Mouse (Mus musculus) intestine, postnatal 0 days (tissue): Measurements from ENCODE around the gene Nxpe4. TPM values are rescaled to one million over a fixed set of nuclear protein-coding genes. Genes with fewer than 3 reads are reported as not detected.

Experiments
- ATAC-seq: fragments of 200-750 bp; cut with Nextera tagmentation; 2 replicates; pipeline ENCODE4 v1.8.0; 2017; ENCODE audit warnings: mild to moderate bottlenecking, moderate TSS enrichment, moderate library complexity
- H3K27ac ChIP-seq: fragments of 300-500 bp; sonication (generic); 2 replicates; pipeline ENCODE4 v1.5.1; 2014; ENCODE audit warnings: mild to moderate bottlenecking, low read depth, low read length, moderate library complexity
- H3K27me3 ChIP-seq: fragments of 300-500 bp; sonication (generic); replicated peaks from 2 replicates; pipeline ENCODE4 v1.6.1; 2014; ENCODE audit warnings: low read length, mixed read lengths; ENCODE audit not compliant: control insufficient read depth, insufficient read depth
- H3K36me3 ChIP-seq: fragments of 300-500 bp; sonication (generic); 2 replicates; pipeline ENCODE4 v1.6.1; 2014; ENCODE audit warnings: mild to moderate bottlenecking, moderate library complexity; ENCODE audit not compliant: control insufficient read depth, insufficient read depth
- H3K4me1 ChIP-seq: fragments of 300-500 bp; sonication (generic); replicated peaks from 2 replicates; pipeline ENCODE4 v1.6.1; 2014; ENCODE audit warnings: antibody characterized with exemption, low read length, mixed read lengths; ENCODE audit not compliant: control insufficient read depth, insufficient read depth
- H3K4me2 ChIP-seq: fragments of 300-500 bp; sonication (generic); replicated peaks from 2 replicates; pipeline ENCODE4 v1.6.1; 2014; ENCODE audit warnings: low read depth, mild to moderate bottlenecking, moderate library complexity
- H3K4me3 ChIP-seq: fragments of 300-500 bp; sonication (generic); 2 replicates; pipeline ENCODE4 v1.5.1; 2014; ENCODE audit warnings: low read depth, low read length
- H3K9ac ChIP-seq: fragments of 300-500 bp; sonication (generic); 2 replicates; pipeline ENCODE4 v1.6.1; 2014; ENCODE audit warnings: mild to moderate bottlenecking, low read depth, low read length
- H3K9me3 ChIP-seq: fragments of 300-500 bp; sonication (generic); 2 replicates; pipeline ENCODE4 v1.6.1; 2016; ENCODE audit warnings: mixed run types; ENCODE audit not compliant: control insufficient read depth
- CTCF ChIP-seq: sonication (generic); IDR thresholded peaks from 2 replicates; pipeline ENCODE4 v1.5.1; 2016; ENCODE audit warnings: low read depth, mild to moderate bottlenecking, control low read depth, antibody characterized with exemption, moderate library complexity
- WGBS: fragments of 180-500 bp; shearing (Covaris S2); extraction: QIAGEN DNeasy Blood & Tissue Kit; methylation state at CpG from one replicate; pipeline ENCODE4 v1.1.7; 2014; 5-methylcytosine and 5-hydroxymethylcytosine counted together
- polyA plus RNA-seq: library from polyadenylated mRNA; unstranded; fragments of >200 nt; fragmentation: Nextera tagmentation; extraction: Ambion mirVana; gene quantifications from 2 replicates; pipeline ENCODE4 v1.2.1, GENCODE M21; 2015

Nxpe4 gene
- polyA plus RNA-seq, 1 experiment from 2014 or later = 2.0 TPM

DNA sequence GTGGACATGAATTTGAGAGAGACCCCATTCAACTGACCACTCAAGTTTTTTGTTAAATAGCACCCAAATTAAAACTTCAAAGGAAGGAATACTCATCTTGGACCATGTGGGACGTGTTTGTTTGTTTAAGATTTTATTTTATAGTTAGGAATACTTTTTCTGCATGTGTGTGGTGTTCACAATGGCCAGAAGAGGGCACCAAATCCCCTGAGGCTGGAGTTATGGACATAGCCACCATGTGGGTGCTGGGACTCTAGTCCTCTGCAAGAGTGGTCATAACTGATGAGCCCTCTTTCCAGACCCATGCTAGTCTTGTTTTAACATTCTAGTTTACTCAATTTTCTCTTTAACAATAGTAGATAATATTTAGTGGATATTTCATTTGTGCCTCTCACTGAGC is 14.9 kb downstream of the Nxpe4 start:
- Histone ChIP-seq H3K27me3 (no peaks in the 10 kb centered on the region), H3K36me3 (no peaks in the 10 kb centered on the region), H3K4me3 (no peak overlapping the region), H3K4me2 (no peak overlapping the region), H3K4me1 (no peaks in the 10 kb centered on the region), H3K27ac (no peak overlapping the region), H3K9me3 (no peaks in the 10 kb centered on the region), H3K9ac (no peak overlapping the region)
- ATAC-seq = no peak
- TF ChIP-seq CTCF = peak; percentile 53
- WGBS = 59% methylated on average over 1 of the region's 1 CpGs

DNA sequence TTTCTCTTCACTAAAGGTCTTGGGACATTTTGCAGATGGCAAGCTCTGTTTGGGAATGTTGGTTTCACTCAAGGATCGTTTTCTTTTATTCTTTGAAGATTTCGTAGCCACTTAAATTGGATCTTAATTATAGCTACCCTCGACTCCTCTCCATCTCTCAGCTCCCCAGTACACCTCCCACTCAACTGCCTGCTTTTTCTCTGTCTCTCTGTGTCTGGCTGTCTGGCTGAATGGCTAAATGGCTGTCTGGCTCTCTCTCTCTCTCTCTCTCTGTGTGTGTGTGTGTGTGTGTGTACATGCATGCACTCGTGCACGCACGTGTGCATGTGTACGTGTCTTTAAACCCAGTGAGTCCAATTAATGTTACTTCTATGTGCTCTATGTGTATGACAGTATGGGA is 19.5 kb downstream of the Nxpe4 start:
- H3K4me1 ChIP-seq = no peaks in the 10 kb centered on the region
- no peak for TF ChIP-seq CTCF
- no peak overlapping the region for H3K9ac ChIP-seq
- H3K9me3 ChIP-seq = no peaks in the 10 kb centered on the region
- no peak overlapping the region for H3K4me2 ChIP-seq
- no peak overlapping the region for H3K27ac ChIP-seq
- no peaks in the 10 kb centered on the region for H3K36me3 ChIP-seq
- ATAC-seq = no peak
- WGBS = 90% methylated on average over 7 of the region's 7 CpGs
- H3K27me3 ChIP-seq = no peaks in the 10 kb centered on the region
- H3K4me3 ChIP-seq = no peak overlapping the region

GRCm38 (mm10) chr9:48182718-48183414 is 21.0 kb downstream of the Nxpe4 start:
- Histone ChIP-seq H3K27ac (no peak overlapping the region), H3K36me3 (no peaks in the 10 kb centered on the region), H3K9me3 (no peaks in the 10 kb centered on the region), H3K4me2 (no peak overlapping the region), H3K9ac (no peak overlapping the region), H3K4me3 (no peak overlapping the region), H3K27me3 (no peaks in the 10 kb centered on the region), H3K4me1 (no peaks in the 10 kb centered on the region)
- ATAC-seq = no peak
- WGBS = 68% methylated on average over 7 of the region's 7 CpGs
- TF ChIP-seq CTCF = no peak

DNA sequence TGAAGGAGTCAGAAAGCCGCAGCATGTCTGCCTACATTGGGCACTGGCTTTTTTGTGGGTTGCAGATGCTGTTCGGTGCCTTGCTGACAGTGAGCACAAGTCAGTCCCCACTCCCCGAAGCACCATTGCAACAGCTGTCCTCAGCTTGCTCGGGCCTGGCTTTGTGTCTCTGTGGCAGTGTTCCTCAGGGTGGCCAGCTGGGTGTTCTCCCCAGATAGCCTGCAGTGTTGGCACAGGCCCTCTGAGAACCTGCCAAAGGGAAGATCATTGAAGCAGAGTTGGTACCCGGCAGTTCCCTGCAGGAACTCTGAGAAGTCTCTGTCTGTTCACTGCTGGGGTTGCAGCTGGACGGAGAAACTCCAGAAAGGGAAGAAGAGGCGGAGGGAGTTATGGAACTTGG is 22.5 kb downstream of the Nxpe4 start:
- Histone ChIP-seq H3K9me3 (no peaks in the 10 kb centered on the region), H3K9ac (no peak overlapping the region), H3K27me3 (no peaks in the 10 kb centered on the region), H3K27ac (no peak overlapping the region), H3K4me2 (no peak overlapping the region), H3K4me1 (no peaks in the 10 kb centered on the region), H3K36me3 (no peaks in the 10 kb centered on the region), H3K4me3 (no peak overlapping the region)
- ATAC-seq = no peak
- 70% methylated on average over 7 of the region's 7 CpGs for WGBS
- no peak for TF ChIP-seq CTCF

- Histone ChIP-seq H3K27me3 (no peaks in the 10 kb centered on the region), H3K4me2 (no peak overlapping the region), H3K9ac (no peak overlapping the region), H3K4me1 (no peaks in the 10 kb centered on the region), H3K27ac (no peak overlapping the region), H3K9me3 (no peaks in the 10 kb centered on the region), H3K36me3 (no peaks in the 10 kb centered on the region), H3K4me3 (no peak overlapping the region)
- no peak for ATAC-seq
- WGBS = 79% methylated on average over 6 of the region's 6 CpGs
- TF ChIP-seq CTCF = no peak
These were observed 27.0 kb downstream of the Nxpe4 start for GRCm38 (mm10) chr9:48188854-48189253.

DNA sequence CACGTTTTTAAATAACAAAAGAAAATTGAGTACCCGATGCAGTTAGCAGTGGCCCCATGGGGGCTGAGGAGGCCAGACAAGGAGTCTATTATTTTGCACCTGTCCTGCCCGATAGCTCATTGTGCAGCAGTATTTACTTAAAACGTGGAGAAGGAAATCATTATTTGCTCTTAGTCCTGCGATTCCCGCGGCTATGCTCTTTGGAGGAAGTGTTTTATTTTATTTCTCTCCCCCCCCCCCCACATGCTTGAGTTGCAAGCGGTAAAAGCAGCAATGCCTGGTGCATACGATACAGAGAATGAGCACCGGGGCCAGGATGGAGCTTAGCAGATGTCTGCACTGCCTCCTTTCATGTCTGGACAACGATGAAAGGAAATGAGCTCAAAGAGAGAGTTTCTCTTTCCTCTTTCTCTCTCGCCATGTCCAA is 35.6 kb downstream of the Nxpe4 start:
- Histone ChIP-seq H3K9me3 (no peaks in the 10 kb centered on the region), H3K27ac (no peak overlapping the region), H3K27me3 (no peaks in the 10 kb centered on the region), H3K4me2 (no peak overlapping the region), H3K4me1 (no peaks in the 10 kb centered on the region), H3K36me3 (no peaks in the 10 kb centered on the region), H3K4me3 (no peak overlapping the region), H3K9ac (no peak overlapping the region)
- 30% methylated on average over 12 of the region's 12 CpGs for WGBS
- no peak for ATAC-seq
- no peak for TF ChIP-seq CTCF
